Mouse (Mus musculus): ENCODE measurements at regions not wholly inside any gene's neighbourhood (a gene's known extent, or its start where the extent isn't known, plus 50 kb on each side); places are given as distances from the start of the nearest gene placed in this dataset.

GRCm38 (mm10) chr4:83915871-83916270 is 390.5 kb downstream of the Ccdc171 start:
- WGBS (ENCODE audit: insufficient replicate concordance) = 62% methylated on average over 4 of the region's 4 CpGs

GRCm38 (mm10) chr4:83917009-83917408 is 391.7 kb downstream of the Ccdc171 start:
- no peaks in the 10 kb centered on the region for H3K4me1 ChIP-seq (ENCODE audit: insufficient read depth)
- ATAC-seq (no peak), DNase-seq (no peak)
- H3K9ac ChIP-seq (replicated peaks) = no peak overlapping the region
- H3K4me2 ChIP-seq (ENCODE audit: low read depth, low read length) = no peak overlapping the region
- no peaks in the 10 kb centered on the region for H3K27me3 ChIP-seq (ENCODE audit: insufficient read depth, low read length)
- no peak overlapping the region for H3K4me3 ChIP-seq (ENCODE audit: low read depth, low read length)
- TF ChIP-seq EP300 (IDR thresholded peaks at IDR 0.05; ENCODE audit: low read depth) (no peak), CTCF (IDR thresholded peaks at IDR 0.05; ENCODE audit: low read depth) (no peak)
- H3K36me3 ChIP-seq (replicated peaks; ENCODE audit: insufficient read depth, low read length) = no peaks in the 10 kb centered on the region
- WGBS (ENCODE audit: insufficient replicate concordance) = 37% methylated on average over 4 of the region's 4 CpGs
- no peak overlapping the region for H3K27ac ChIP-seq (ENCODE audit: low read depth)
- no peaks in the 10 kb centered on the region for H3K9me3 ChIP-seq (ENCODE audit: low read length)

More at GRCm38 (mm10) chr4:83915871-83916270, 390.5 kb downstream of the Ccdc171 start:
- ATAC-seq (no peak), DNase-seq (no peak)
- TF ChIP-seq CTCF (IDR thresholded peaks at IDR 0.05; ENCODE audit: low read depth) (no peak), EP300 (IDR thresholded peaks at IDR 0.05; ENCODE audit: low read depth) (no peak)
- H3K4me2 ChIP-seq (ENCODE audit: low read depth, low read length) = no peak overlapping the region
- H3K9ac ChIP-seq (replicated peaks) = no peak overlapping the region
- H3K27ac ChIP-seq (ENCODE audit: low read depth) = no peak overlapping the region
- no peaks in the 10 kb centered on the region for H3K9me3 ChIP-seq (ENCODE audit: low read length)
- H3K4me3 ChIP-seq (ENCODE audit: low read depth, low read length) = no peak overlapping the region
- H3K27me3 ChIP-seq (ENCODE audit: insufficient read depth, low read length) = no peaks in the 10 kb centered on the region
- no peaks in the 10 kb centered on the region for H3K36me3 ChIP-seq (replicated peaks; ENCODE audit: insufficient read depth, low read length)
- H3K4me1 ChIP-seq (ENCODE audit: insufficient read depth) = no peaks in the 10 kb centered on the region

GRCm38 (mm10) chr4:83918093-83918492 is 392.7 kb downstream of the Ccdc171 start:
- Histone ChIP-seq H3K36me3 (replicated peaks; ENCODE audit: insufficient read depth, low read length) (no peaks in the 10 kb centered on the region), H3K9ac (replicated peaks) (no peak overlapping the region), H3K27me3 (ENCODE audit: insufficient read depth, low read length) (no peaks in the 10 kb centered on the region), H3K4me2 (ENCODE audit: low read depth, low read length) (no peak overlapping the region), H3K27ac (ENCODE audit: low read depth) (no peak overlapping the region), H3K9me3 (ENCODE audit: low read length) (no peaks in the 10 kb centered on the region), H3K4me1 (ENCODE audit: insufficient read depth) (no peaks in the 10 kb centered on the region), H3K4me3 (ENCODE audit: low read depth, low read length) (no peak overlapping the region)
- DNase-seq (no peak), ATAC-seq (no peak)
- TF ChIP-seq CTCF (IDR thresholded peaks at IDR 0.05; ENCODE audit: low read depth) (no peak), EP300 (IDR thresholded peaks at IDR 0.05; ENCODE audit: low read depth) (no peak)
- 81% methylated on average over 3 of the region's 3 CpGs for WGBS (ENCODE audit: insufficient replicate concordance)

GRCm38 (mm10) chr4:83919041-83919440 is 393.7 kb downstream of the Ccdc171 start:
- 67% methylated on average over 1 of the region's 1 CpGs for WGBS (ENCODE audit: insufficient replicate concordance)
- TF ChIP-seq EP300 (IDR thresholded peaks at IDR 0.05; ENCODE audit: low read depth) (no peak), CTCF (IDR thresholded peaks at IDR 0.05; ENCODE audit: low read depth) (no peak)
- Histone ChIP-seq H3K9me3 (ENCODE audit: low read length) (no peaks in the 10 kb centered on the region), H3K27ac (ENCODE audit: low read depth) (no peak overlapping the region), H3K4me2 (ENCODE audit: low read depth, low read length) (no peak overlapping the region), H3K27me3 (ENCODE audit: insufficient read depth, low read length) (no peaks in the 10 kb centered on the region), H3K4me1 (ENCODE audit: insufficient read depth) (no peaks in the 10 kb centered on the region), H3K36me3 (replicated peaks; ENCODE audit: insufficient read depth, low read length) (no peaks in the 10 kb centered on the region), H3K9ac (replicated peaks) (no peak overlapping the region), H3K4me3 (ENCODE audit: low read depth, low read length) (no peak overlapping the region)
- no peak for DNase-seq
- no peak for ATAC-seq

- 54% methylated on average over 8 of the region's 8 CpGs for WGBS (ENCODE audit: insufficient replicate concordance)
- H3K9ac ChIP-seq (replicated peaks) = no peak overlapping the region
- DNase-seq (no peak), ATAC-seq (no peak)
- TF ChIP-seq CTCF (IDR thresholded peaks at IDR 0.05; ENCODE audit: low read depth) (0 out of 2 replicates have a peak, but pooled peaks have one; percentile 8), EP300 (IDR thresholded peaks at IDR 0.05; ENCODE audit: low read depth) (no peak)
- no peak overlapping the region for H3K4me2 ChIP-seq (ENCODE audit: low read depth, low read length)
- H3K4me1 ChIP-seq (ENCODE audit: insufficient read depth) = no peaks in the 10 kb centered on the region
- no peaks in the 10 kb centered on the region for H3K36me3 ChIP-seq (replicated peaks; ENCODE audit: insufficient read depth, low read length)
- no peak overlapping the region for H3K4me3 ChIP-seq (ENCODE audit: low read depth, low read length)
- H3K27me3 ChIP-seq (ENCODE audit: insufficient read depth, low read length) = no peaks in the 10 kb centered on the region
- H3K9me3 ChIP-seq (ENCODE audit: low read length) = no peaks in the 10 kb centered on the region
- no peak overlapping the region for H3K27ac ChIP-seq (ENCODE audit: low read depth)
These were observed 399.9 kb downstream of the Ccdc171 start for GRCm38 (mm10) chr4:83925118-83925842.

- no peak for TF ChIP-seq CTCF (IDR thresholded peaks at IDR 0.05; ENCODE audit: low read depth)
- TF ChIP-seq EP300 (IDR thresholded peaks at IDR 0.05; ENCODE audit: low read depth) = no peak
- no peaks in the 10 kb centered on the region for H3K27me3 ChIP-seq (ENCODE audit: insufficient read depth, low read length)
- H3K4me1 ChIP-seq (ENCODE audit: insufficient read depth) = no peaks in the 10 kb centered on the region
- no peak overlapping the region for H3K4me3 ChIP-seq (ENCODE audit: low read depth, low read length)
- H3K9ac ChIP-seq (replicated peaks) = no peak overlapping the region
- DNase-seq (no peak), ATAC-seq (no peak)
- H3K36me3 ChIP-seq (replicated peaks; ENCODE audit: insufficient read depth, low read length) = no peaks in the 10 kb centered on the region
- 65% methylated on average over 11 of the region's 11 CpGs for WGBS (ENCODE audit: insufficient replicate concordance)
- H3K27ac ChIP-seq (ENCODE audit: low read depth) = no peak overlapping the region
- no peaks in the 10 kb centered on the region for H3K9me3 ChIP-seq (ENCODE audit: low read length)
- H3K4me2 ChIP-seq (ENCODE audit: low read depth, low read length) = no peak overlapping the region
These were observed 400.9 kb downstream of the Ccdc171 start for GRCm38 (mm10) chr4:83926195-83926731.

Data from liver, postnatal 0 days (tissue).